Mouse (Mus musculus) megakaryocyte, embryonic 14.5 days (primary cell): ENCODE measurements around the gene Pigr. TPM values are rescaled to one million over a fixed set of nuclear protein-coding genes. Genes with fewer than 3 reads are reported as not detected.

ENCODE experiments used
- H3K27me3 ChIP-seq: replicated peaks from 2 replicates; pipeline ENCODE3; 2012; ENCODE audit warnings: inconsistent platforms
- H3K36me3 ChIP-seq: replicated peaks from 2 replicates; pipeline ENCODE3; 2012; ENCODE audit warnings: low read length, inconsistent platforms, mixed read lengths
- H3K4me1 ChIP-seq: 2 replicates; pipeline ENCODE4 v1.6.1; 2012; ENCODE audit warnings: inconsistent platforms
- H3K4me3 ChIP-seq: replicated peaks from 2 replicates; pipeline ENCODE3; 2012; ENCODE audit warnings: moderate library complexity, mild to moderate bottlenecking, inconsistent platforms
- H3K9me3 ChIP-seq: 2 replicates; pipeline ENCODE4 v1.6.1; 2012; ENCODE audit warnings: inconsistent platforms
- FLI1 ChIP-seq: IDR thresholded peaks from 2 replicates; pipeline ENCODE4 v1.6.1; 2012; ENCODE audit warnings: low read length, inconsistent platforms, mixed read lengths
- GATA1 ChIP-seq: IDR thresholded peaks from 3 replicates; pipeline ENCODE4 v1.6.1; 2012; ENCODE audit warnings: mixed read lengths, low read length, inconsistent platforms, borderline replicate concordance
- polyA plus RNA-seq: library from polyadenylated mRNA; stranded (reverse); fragments of >175 nt; gene quantifications from 2 replicates; pipeline ENCODE4 v1.2.3, GENCODE M21; 2012; ENCODE audit warnings: low replicate concordance; ENCODE audit not compliant: insufficient read depth

The Pigr gene
- polyA plus RNA-seq, 1 experiment = not detected

DNA sequence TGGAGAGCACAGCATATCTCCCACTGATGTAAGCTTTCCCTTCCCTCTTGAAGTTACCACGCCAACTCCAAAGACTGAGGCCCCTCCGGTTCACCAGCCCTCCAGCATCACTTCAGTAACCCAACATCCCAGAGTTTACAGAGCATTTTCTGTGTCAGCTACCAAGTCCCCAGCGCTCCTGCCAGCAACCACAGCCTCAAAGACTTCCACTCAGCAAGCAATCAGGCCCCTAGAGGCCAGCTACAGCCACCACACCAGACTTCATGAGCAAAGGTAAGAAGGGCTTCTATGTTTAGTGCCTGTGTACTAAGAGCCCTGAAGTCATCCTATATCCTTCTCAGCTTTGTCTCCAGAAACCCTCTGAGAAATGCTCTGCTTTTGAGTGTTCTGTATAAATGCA lies 49.4 kb downstream of the Pigr start:
- Histone ChIP-seq H3K9me3 (0 out of 2 replicates have a peak, but pooled peaks cover 5% of the 10 kb centered on the region), H3K36me3 (no peaks in the 10 kb centered on the region), H3K4me1 (peaks cover 15% of the 10 kb centered on the region), H3K27me3 (peaks cover 49% of the 10 kb centered on the region), H3K4me3 (no peak overlapping the region)
- TF ChIP-seq GATA1 (no peak), FLI1 (no peak)

DNA sequence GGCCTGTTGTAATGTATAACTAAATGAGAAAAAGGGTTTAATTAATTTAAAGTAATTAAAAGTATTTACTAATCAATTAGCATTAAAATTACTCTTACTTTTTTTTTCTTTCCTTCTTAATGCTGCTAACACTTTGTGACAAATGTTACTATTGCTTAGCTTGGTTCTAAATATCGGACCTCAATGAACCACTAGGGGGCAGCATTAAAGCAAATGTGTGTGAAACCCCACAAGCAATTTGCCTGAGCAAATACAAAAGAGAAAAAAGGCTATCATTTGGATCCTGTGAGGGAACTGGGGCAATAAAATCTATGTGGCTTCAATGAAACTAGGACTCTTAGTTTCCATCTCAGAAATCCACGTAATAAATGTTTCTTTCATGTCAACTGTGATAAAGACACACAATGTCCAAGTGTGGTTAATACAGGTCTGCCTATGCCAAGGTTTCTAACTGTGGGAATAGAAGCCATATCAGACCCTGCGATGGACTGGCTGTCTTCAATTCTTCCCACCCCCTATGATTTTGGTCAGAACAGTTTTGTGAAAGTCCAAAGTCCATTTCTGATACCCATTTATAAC lies 50.5 kb downstream of the Pigr start:
- no peak for TF ChIP-seq FLI1
- no peak for TF ChIP-seq GATA1
- H3K27me3 ChIP-seq = peaks cover 60% of the 10 kb centered on the region

DNA sequence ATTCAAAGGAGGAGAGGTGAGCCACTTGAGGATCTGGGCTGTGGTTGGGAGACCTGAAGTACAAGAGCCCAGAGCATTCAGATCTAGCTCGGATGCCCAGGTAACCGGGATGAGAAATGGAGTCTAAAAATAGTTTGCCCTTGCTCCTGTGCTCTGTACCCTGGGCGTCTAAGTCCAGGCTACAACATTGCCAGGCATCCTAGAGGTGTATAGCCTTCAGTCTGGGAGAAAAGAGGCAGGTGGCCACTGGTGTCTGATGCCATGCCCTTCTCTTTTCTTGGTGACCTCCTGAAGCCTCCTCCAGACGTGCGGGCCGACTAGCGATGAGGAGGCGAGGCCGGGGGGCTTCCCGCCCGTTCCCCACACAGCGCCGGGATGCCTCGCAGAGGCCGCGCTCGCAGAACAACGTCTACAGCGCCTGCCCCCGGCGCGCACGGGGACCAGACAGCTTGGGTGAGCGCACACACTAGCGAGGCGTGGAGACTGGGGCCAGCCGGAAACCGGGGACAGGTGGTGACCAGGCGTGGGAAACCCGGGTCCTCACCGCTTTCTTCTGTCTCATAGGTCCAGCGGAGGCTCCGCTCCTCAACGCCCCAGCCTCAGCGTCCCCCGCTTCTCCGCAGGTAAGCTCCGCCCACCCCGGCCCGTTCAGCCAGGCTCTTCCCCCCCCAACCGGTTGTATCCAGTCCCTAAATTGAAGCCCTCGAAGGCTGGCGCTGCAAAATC lies 51.6 kb downstream of the Pigr start:
- Histone ChIP-seq H3K4me3 (peak overlapping the region; percentile 88), H3K4me1 (peaks cover 15% of the 10 kb centered on the region), H3K27me3 (peaks cover 63% of the 10 kb centered on the region), H3K36me3 (no peaks in the 10 kb centered on the region), H3K9me3 (no peaks in the 10 kb centered on the region)
- TF ChIP-seq FLI1 = no peak
- TF ChIP-seq GATA1 = no peak

More for the DNA sequence above, 50.5 kb downstream of the Pigr start:
- Histone ChIP-seq H3K4me3 (no peak overlapping the region), H3K4me1 (peaks cover 15% of the 10 kb centered on the region), H3K36me3 (no peaks in the 10 kb centered on the region), H3K9me3 (0 out of 2 replicates have a peak, but pooled peaks cover 5% of the 10 kb centered on the region)

DNA sequence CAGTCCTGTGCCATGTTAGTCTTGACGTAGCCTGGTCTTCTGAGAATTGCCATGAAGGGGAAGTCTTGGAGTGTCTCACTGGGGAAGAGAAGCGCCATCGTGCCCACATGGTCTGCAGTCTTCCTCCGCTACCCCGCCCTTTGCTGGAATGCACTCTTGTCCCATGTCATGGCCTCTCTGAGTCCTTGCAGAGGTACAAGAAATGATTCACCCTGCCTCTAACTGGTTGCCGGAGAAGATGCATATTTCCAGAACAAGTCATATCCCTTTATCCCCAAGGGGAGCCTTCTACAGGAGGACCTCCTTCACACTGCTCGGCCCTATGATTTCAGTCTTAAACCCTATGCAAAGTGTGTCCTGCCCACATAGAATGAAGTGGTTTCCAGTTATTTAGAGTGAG lies 53.4 kb downstream of the Pigr start:
- peaks cover 72% of the 10 kb centered on the region for H3K27me3 ChIP-seq
- H3K4me1 ChIP-seq = peaks cover 15% of the 10 kb centered on the region
- H3K4me3 ChIP-seq = no peak overlapping the region
- no peaks in the 10 kb centered on the region for H3K36me3 ChIP-seq
- no peaks in the 10 kb centered on the region for H3K9me3 ChIP-seq
- TF ChIP-seq GATA1 = no peak
- no peak for TF ChIP-seq FLI1

DNA sequence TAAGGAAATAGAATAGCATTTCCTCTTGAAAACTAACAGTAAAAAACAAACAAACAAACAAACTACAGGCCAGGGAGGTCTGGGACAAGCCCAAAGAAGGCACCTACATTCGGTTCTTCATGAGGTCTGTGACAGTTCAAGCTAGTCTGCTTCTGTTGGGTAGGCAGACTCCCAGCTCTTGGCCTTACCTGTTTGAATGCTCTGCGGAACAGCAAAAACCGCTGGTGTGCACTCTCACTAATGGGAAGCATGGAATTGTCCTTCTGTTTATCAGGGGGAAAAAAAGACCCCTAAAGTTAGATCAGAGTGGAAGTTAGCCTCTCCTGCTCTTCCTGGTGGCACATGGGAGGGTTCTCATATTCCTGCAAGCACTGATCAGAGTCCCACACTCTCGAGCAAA lies 56.7 kb downstream of the Pigr start:
- Histone ChIP-seq H3K36me3 (no peaks in the 10 kb centered on the region), H3K4me1 (peaks cover 8% of the 10 kb centered on the region), H3K27me3 (peaks cover 86% of the 10 kb centered on the region), H3K9me3 (no peaks in the 10 kb centered on the region), H3K4me3 (no peak overlapping the region)
- TF ChIP-seq FLI1 = no peak
- no peak for TF ChIP-seq GATA1

DNA sequence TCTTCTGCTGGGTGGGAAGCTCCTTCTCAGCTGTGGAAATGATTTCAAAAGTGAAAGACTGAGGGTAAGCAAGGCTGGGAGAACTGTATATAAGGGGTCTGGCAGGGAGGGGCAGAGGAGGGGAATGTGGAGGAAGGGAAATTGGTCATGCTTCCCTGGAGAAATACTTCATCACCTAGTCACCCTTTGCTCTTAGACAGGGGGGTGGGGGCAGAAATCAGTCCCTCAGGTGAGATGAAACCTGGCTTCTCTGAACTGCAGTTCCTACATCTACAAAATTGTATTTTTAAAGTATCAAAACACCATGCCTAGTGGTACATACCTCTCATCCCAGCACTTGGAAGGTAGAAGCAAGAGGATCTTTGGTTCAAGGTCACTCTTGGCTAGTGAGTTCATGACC lies 60.9 kb downstream of the Pigr start, which contains the start of gene Il24:
Gene Il24 (minus strand): TSS at position 101 of the 400 bp plus-strand sequence.
- Histone ChIP-seq H3K9me3 (peaks cover 7% of the 10 kb centered on the region; the same call in 1 of the 2 replicates), H3K36me3 (no peaks in the 10 kb centered on the region), H3K4me3 (no peak within 1 kb of the TSS), H3K27me3 (peaks cover 54% of the 10 kb centered on the region), H3K4me1 (no peaks in the 10 kb centered on the region)
- TF ChIP-seq FLI1 (no peak), GATA1 (no peak)

DNA sequence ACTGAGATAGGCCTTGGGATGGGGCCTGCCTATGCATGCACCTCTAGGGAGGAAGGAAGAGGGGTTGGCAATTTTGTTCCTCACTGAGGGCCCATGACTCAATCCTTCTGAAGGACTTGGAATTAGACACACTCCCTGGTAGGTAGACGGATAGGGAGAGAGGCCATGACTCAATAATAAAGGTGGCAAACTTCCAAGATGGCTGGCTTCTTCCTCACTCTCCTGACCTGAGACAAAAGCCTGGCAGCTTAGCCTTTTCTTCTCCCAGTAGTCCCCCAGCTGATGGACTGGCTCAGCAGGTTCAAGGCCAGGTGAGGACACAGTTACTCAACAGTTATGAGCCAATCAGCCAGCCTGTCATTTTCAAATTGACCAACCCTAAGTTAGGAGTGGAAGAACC lies 66.0 kb downstream of the Pigr start:
- TF ChIP-seq GATA1 (no peak), FLI1 (no peak)
- peaks cover 26% of the 10 kb centered on the region for H3K27me3 ChIP-seq
- no peak overlapping the region for H3K4me3 ChIP-seq
- no peaks in the 10 kb centered on the region for H3K4me1 ChIP-seq
- H3K9me3 ChIP-seq = peaks cover 7% of the 10 kb centered on the region; the same call in 1 of the 2 replicates
- H3K36me3 ChIP-seq = no peaks in the 10 kb centered on the region

DNA sequence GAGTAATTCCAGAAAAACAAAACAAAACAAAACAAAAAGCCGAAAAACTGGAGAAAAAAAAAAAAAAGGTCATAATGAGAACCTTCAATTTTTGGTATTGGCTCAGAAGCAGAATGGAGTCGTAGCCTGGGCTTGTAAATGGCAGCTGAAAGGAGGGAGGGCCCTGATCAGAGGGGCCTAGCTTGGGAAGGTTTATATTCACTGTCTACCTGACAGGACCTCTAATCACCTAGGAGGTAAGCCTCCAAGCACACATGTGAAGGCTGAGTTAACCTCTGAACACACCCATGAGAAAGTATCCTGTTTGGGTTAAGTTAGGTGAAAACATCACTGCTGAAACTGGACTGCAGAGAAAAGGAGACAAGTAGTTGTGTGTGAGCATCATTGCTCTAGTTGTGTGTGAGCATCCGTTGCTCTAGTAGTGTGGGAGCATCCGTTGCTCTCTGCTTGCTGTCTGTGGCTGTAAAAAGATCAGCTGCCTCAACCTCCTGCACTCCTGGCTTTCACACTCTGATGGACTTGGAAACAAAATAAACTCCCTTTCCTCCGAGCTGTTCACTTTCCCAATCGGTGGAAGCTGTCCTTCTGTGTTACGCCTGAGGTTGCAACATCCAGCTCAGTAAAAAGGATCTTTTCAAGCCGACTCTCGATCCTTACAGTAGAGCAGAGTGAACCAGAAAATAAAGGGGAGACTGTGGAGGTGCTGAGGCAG lies 67.0 kb downstream of the Pigr start:
- Histone ChIP-seq H3K27me3 (peaks cover 26% of the 10 kb centered on the region), H3K36me3 (no peaks in the 10 kb centered on the region), H3K4me3 (no peak overlapping the region), H3K9me3 (peaks cover 7% of the 10 kb centered on the region; the same call in 1 of the 2 replicates), H3K4me1 (no peaks in the 10 kb centered on the region)
- TF ChIP-seq FLI1 (no peak), GATA1 (no peak)

DNA sequence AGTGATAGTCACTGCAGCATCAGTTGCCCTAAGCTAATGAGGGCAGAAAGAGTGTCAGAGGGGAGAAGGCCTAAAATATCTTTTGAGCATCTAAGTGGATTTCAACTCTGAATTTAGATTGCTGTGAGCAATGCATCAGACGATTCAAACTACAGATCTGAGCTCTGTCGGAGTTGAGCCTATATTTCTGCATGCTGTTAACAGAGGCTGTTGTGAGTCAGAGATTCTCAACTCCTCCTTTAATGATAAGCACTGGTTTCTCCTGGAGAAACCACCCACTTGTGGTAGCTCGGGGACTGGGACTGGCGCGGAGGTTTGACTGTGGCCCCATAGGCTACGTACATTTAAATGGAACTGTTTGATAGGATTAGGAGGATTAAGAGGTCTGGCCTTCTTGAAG lies 68.0 kb downstream of the Pigr start:
- Histone ChIP-seq H3K27me3 (peaks cover 21% of the 10 kb centered on the region), H3K36me3 (no peaks in the 10 kb centered on the region)
- TF ChIP-seq GATA1 (no peak), FLI1 (no peak)

More for the DNA sequence above, 68.0 kb downstream of the Pigr start:
- H3K4me1 ChIP-seq = no peaks in the 10 kb centered on the region
- H3K4me3 ChIP-seq = no peak overlapping the region
- H3K9me3 ChIP-seq = 0 out of 2 replicates have a peak, but pooled peaks cover under 1% of the 10 kb centered on the region

Other genes with a start within 250 kb of the Pigr start
- gene Zp3r, start 197.1 kb upstream of the Pigr start, polyA plus RNA-seq = not detected in 2 replicates
- not detected in 2 replicates for gene C4bp, start 165.1 kb upstream of the Pigr start, polyA plus RNA-seq
- gene Gm29427, start 110.9 kb upstream of the Pigr start, polyA plus RNA-seq = not detected in 2 replicates
- 0.95 and 2.4 TPM in 2 replicates for gene Yod1, start 109.4 kb upstream of the Pigr start, polyA plus RNA-seq
- 1.8 and 2.5 TPM in 2 replicates for gene Pfkfb2, start 97.4 kb upstream of the Pigr start, polyA plus RNA-seq
- gene AA986860, start 94.7 kb upstream of the Pigr start, polyA plus RNA-seq = 4.5 and 39.9 TPM in 2 replicates
- not detected in 2 replicates for gene Fcamr, start 25.8 kb upstream of the Pigr start, polyA plus RNA-seq
- gene Fcmr, start 39.0 kb downstream of the Pigr start, polyA plus RNA-seq = not detected in 2 replicates
- gene Il24, start 60.8 kb downstream of the Pigr start, polyA plus RNA-seq = not detected in 2 replicates
- not detected in 2 replicates for gene Il20, start 84.8 kb downstream of the Pigr start, polyA plus RNA-seq
- gene Il19, start 113.4 kb downstream of the Pigr start, polyA plus RNA-seq = not detected in 2 replicates
- gene Il10, start 193.2 kb downstream of the Pigr start, polyA plus RNA-seq = not detected in 2 replicates